Mouse (Mus musculus) embryonic facial prominence, embryonic 14.5 days (tissue): Measurements from ENCODE around the gene Uspl1. TPM values are rescaled to one million over a fixed set of nuclear protein-coding genes. Genes with fewer than 3 reads are reported as not detected.

Experiments
- ATAC-seq: fragments of 200-750 bp; cut with Nextera tagmentation; 2 replicates; pipeline ENCODE4 v1.8.0; 2017; ENCODE audit warnings: low read depth, moderate number of reproducible peaks, moderate TSS enrichment
- DNase-seq: peaks from one replicate; pipeline ENCODE4 v3.0.0-alpha.2; 2015; ENCODE audit warnings: low spot score
- H3K27ac ChIP-seq: fragments of 300-500 bp; sonication (generic); replicated peaks from 2 replicates; pipeline ENCODE4 v1.5.1; 2014; ENCODE audit warnings: low read depth, mild to moderate bottlenecking, low read length, moderate library complexity
- H3K27me3 ChIP-seq: fragments of 300-500 bp; sonication (generic); replicated peaks from 2 replicates; pipeline ENCODE4 v1.6.1; 2014; ENCODE audit warnings: low read length; ENCODE audit not compliant: control insufficient read depth, insufficient read depth
- H3K36me3 ChIP-seq: fragments of 300-500 bp; sonication (generic); 2 replicates; pipeline ENCODE4 v1.6.1; 2014; ENCODE audit warnings: low read length, mixed read lengths; ENCODE audit not compliant: control insufficient read depth, insufficient read depth
- H3K4me1 ChIP-seq: fragments of 300-500 bp; sonication (generic); 2 replicates; pipeline ENCODE4 v1.6.1; 2014; ENCODE audit warnings: antibody characterized with exemption, low read length; ENCODE audit not compliant: control insufficient read depth, insufficient read depth
- H3K4me2 ChIP-seq: fragments of 300-500 bp; sonication (generic); 2 replicates; pipeline ENCODE4 v1.6.1; 2014; ENCODE audit warnings: low read depth, mild to moderate bottlenecking, low read length, moderate library complexity, mixed read lengths
- H3K4me3 ChIP-seq: fragments of 300-500 bp; sonication (generic); 2 replicates; pipeline ENCODE4 v1.5.1; 2014; ENCODE audit warnings: low read depth, mild to moderate bottlenecking, low read length
- H3K9ac ChIP-seq: fragments of 300-500 bp; sonication (generic); 2 replicates; pipeline ENCODE4 v1.6.1; 2014; ENCODE audit warnings: low read depth, mild to moderate bottlenecking, low read length, moderate library complexity, mixed read lengths
- H3K9me3 ChIP-seq: fragments of 300-500 bp; sonication (generic); 2 replicates; pipeline ENCODE4 v1.6.1; 2016; ENCODE audit warnings: low read length; ENCODE audit not compliant: control insufficient read depth
- WGBS: fragments of 180-500 bp; shearing (Covaris S2); extraction: QIAGEN DNeasy Blood & Tissue Kit; methylation state at CpG from one replicate; pipeline ENCODE4 v1.1.7; 2014; 5-methylcytosine and 5-hydroxymethylcytosine counted together
- polyA plus RNA-seq: library from polyadenylated mRNA; unstranded; fragments of >200 nt; fragmentation: Nextera tagmentation; extraction: Ambion mirVana; gene quantifications from 2 replicates; pipeline ENCODE4 v1.2.1, GENCODE M21; 2014

Gene Uspl1
- polyA plus RNA-seq, 1 experiment from 2014 or later: 41.5 TPM

- 63% methylated on average over 8 of the region's 8 CpGs for WGBS
- H3K9me3 ChIP-seq: no peaks in the 10 kb centered on the region
- H3K4me2 ChIP-seq: no peak overlapping the region
- H3K4me1 ChIP-seq: no peaks in the 10 kb centered on the region
- peak; percentile 85 for DNase-seq
- peak; percentile 71; the same call in 1 of the 2 replicates for ATAC-seq
- H3K27me3 ChIP-seq: no peaks in the 10 kb centered on the region
- peaks cover 85% of the 10 kb centered on the region for H3K36me3 ChIP-seq
- no peak overlapping the region for H3K9ac ChIP-seq
- no peak overlapping the region for H3K4me3 ChIP-seq
- H3K27ac ChIP-seq: 0 out of 2 replicates have a peak overlapping the region, but pooled peaks have one; percentile 18
Observed at GRCm38 (mm10) chr5:149209328-149209727, 25.2 kb downstream of the Uspl1 start.

GRCm38 (mm10) chr5:149211041-149211440 is 26.9 kb downstream of the Uspl1 start:
- no peak for DNase-seq
- H3K4me1 ChIP-seq: no peaks in the 10 kb centered on the region
- H3K9ac ChIP-seq: no peak overlapping the region
- H3K4me3 ChIP-seq: no peak overlapping the region
- H3K27ac ChIP-seq: no peak overlapping the region
- peaks cover 88% of the 10 kb centered on the region for H3K36me3 ChIP-seq
- H3K27me3 ChIP-seq: no peaks in the 10 kb centered on the region
- ATAC-seq: no peak
- WGBS: 89% methylated on average over 4 of the region's 4 CpGs
- H3K4me2 ChIP-seq: no peak overlapping the region
- H3K9me3 ChIP-seq: no peaks in the 10 kb centered on the region

GRCm38 (mm10) chr5:149212806-149213205 is 28.7 kb downstream of the Uspl1 start:
- Histone ChIP-seq H3K4me2 (no peak overlapping the region), H3K36me3 (peaks cover 90% of the 10 kb centered on the region), H3K27ac (no peak overlapping the region), H3K4me3 (no peak overlapping the region), H3K4me1 (no peaks in the 10 kb centered on the region), H3K9me3 (0 out of 2 replicates have a peak, but pooled peaks cover 5% of the 10 kb centered on the region), H3K9ac (no peak overlapping the region), H3K27me3 (no peaks in the 10 kb centered on the region)
- DNase-seq: no peak
- 71% methylated on average over 4 of the region's 4 CpGs for WGBS
- no peak for ATAC-seq

GRCm38 (mm10) chr5:149215540-149215939 is 31.4 kb downstream of the Uspl1 start:
- Histone ChIP-seq H3K4me2 (no peak overlapping the region), H3K9me3 (0 out of 2 replicates have a peak, but pooled peaks cover 9% of the 10 kb centered on the region), H3K4me1 (no peaks in the 10 kb centered on the region), H3K4me3 (no peak overlapping the region), H3K27me3 (no peaks in the 10 kb centered on the region), H3K9ac (no peak overlapping the region), H3K36me3 (peaks cover 73% of the 10 kb centered on the region), H3K27ac (no peak overlapping the region)
- ATAC-seq (no peak), DNase-seq (no peak)
- WGBS: over 99% methylated on average over 7 of the region's 7 CpGs

- no peak overlapping the region for H3K4me3 ChIP-seq
- WGBS: 89% methylated on average over 6 of the region's 6 CpGs
- H3K4me2 ChIP-seq: no peak overlapping the region
- H3K9ac ChIP-seq: no peak overlapping the region
- ATAC-seq (no peak), DNase-seq (no peak)
- no peaks in the 10 kb centered on the region for H3K4me1 ChIP-seq
- peaks cover 51% of the 10 kb centered on the region for H3K36me3 ChIP-seq
- H3K27ac ChIP-seq: no peak overlapping the region
- 0 out of 2 replicates have a peak, but pooled peaks cover 9% of the 10 kb centered on the region for H3K9me3 ChIP-seq
- H3K27me3 ChIP-seq: no peaks in the 10 kb centered on the region
Observed at GRCm38 (mm10) chr5:149217524-149218357, 33.6 kb downstream of the Uspl1 start.

GRCm38 (mm10) chr5:149219493-149219892 is 35.3 kb downstream of the Uspl1 start:
- H3K4me3 ChIP-seq: no peak overlapping the region
- H3K4me1 ChIP-seq: peaks cover 6% of the 10 kb centered on the region
- no peaks in the 10 kb centered on the region for H3K27me3 ChIP-seq
- DNase-seq (no peak), ATAC-seq (no peak)
- 0 out of 2 replicates have a peak, but pooled peaks cover 9% of the 10 kb centered on the region for H3K9me3 ChIP-seq
- WGBS: 84% methylated on average over 3 of the region's 3 CpGs
- no peak overlapping the region for H3K4me2 ChIP-seq
- peaks cover 33% of the 10 kb centered on the region for H3K36me3 ChIP-seq
- no peak overlapping the region for H3K27ac ChIP-seq
- H3K9ac ChIP-seq: no peak overlapping the region

GRCm38 (mm10) chr5:149221355-149221754 is 37.2 kb downstream of the Uspl1 start:
- Histone ChIP-seq H3K4me1 (peaks cover 11% of the 10 kb centered on the region), H3K27ac (no peak overlapping the region), H3K9me3 (0 out of 2 replicates have a peak, but pooled peaks cover 9% of the 10 kb centered on the region), H3K4me2 (no peak overlapping the region), H3K4me3 (no peak overlapping the region), H3K36me3 (peaks cover 14% of the 10 kb centered on the region), H3K27me3 (no peaks in the 10 kb centered on the region), H3K9ac (no peak overlapping the region)
- no peak for ATAC-seq
- DNase-seq: no peak
- WGBS: 96% methylated on average over 4 of the region's 4 CpGs

GRCm38 (mm10) chr5:149224666-149225065 is 40.5 kb downstream of the Uspl1 start:
- H3K9ac ChIP-seq: no peak overlapping the region
- DNase-seq (peak; percentile 70), ATAC-seq (no peak)
- no peaks in the 10 kb centered on the region for H3K27me3 ChIP-seq
- no peaks in the 10 kb centered on the region for H3K36me3 ChIP-seq
- H3K4me1 ChIP-seq: peaks cover 11% of the 10 kb centered on the region
- no peak overlapping the region; the same call in 1 of the 2 replicates for H3K27ac ChIP-seq
- H3K4me2 ChIP-seq: peak overlapping the region; percentile 30
- 11% methylated on average over 7 of the region's 7 CpGs for WGBS
- H3K4me3 ChIP-seq: no peak overlapping the region
- H3K9me3 ChIP-seq: no peaks in the 10 kb centered on the region
